Mouse (Mus musculus) adrenal gland, postnatal 36 days (tissue): ENCODE results near the gene Rassf1. TPM values are rescaled to one million over a fixed set of nuclear protein-coding genes. Genes with fewer than 3 reads are reported as not detected.

Experiments used
- DNase-seq, 2 experiments: peaks; one replicate each; pipeline ENCODE4 v3.0.0; 2021; ENCODE audit warnings: mixed read lengths in 1 of 2
- total RNA-seq, 2 experiments: library from RNA; stranded (reverse); gene quantifications; 2 replicates each; pipeline ENCODE4 v1.2.3; 2021

Gene Rassf1
- total RNA-seq, 2 experiments from 2014 or later: 20.4 to 21.6 TPM

DNA sequence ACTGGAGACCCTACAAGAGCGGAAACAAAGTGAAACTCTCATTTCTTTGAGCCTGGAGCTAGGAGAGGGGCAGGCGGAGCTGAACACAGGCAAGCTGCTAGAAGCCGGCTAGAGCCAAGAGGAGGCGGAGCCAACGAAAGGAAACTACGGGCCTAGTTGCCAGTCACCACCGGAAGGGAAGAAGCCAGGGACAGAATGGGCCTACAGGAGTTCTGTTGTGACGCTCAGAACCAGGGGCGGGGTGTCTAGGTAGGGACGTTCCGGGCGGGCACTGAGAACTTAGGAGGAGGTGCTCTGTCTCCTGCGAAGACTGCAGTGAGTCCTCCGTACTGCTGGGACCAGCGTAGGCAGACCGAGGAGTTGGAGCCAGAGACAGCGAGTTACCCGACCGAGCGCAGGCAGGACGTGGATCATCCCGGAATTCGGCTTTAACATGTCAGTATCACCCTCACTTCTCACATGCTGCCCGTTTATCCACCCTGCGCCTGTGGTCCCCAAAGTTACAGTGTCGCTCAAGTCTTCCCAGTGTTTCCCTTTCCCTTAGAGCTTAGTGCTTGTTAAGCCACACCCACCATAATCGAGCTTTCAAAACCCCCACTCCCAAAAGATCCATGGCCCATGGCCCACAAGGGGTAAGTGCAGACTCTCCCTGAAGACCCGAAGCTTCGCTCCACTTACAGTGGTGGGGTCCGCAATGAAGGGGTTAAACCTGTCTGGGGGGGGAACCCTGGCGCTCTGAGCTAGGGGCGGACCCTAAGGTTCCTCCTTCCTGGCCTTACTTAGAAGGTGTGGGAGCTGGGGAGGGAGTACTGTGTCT is 29.4 kb downstream of the Rassf1 start, which contains the start of gene Hyal3:
Hyal3 (plus strand) TSS at position 318 of the 817 bp plus-strand sequence.
- peak; percentile 93 to 94 for DNase-seq

DNA sequence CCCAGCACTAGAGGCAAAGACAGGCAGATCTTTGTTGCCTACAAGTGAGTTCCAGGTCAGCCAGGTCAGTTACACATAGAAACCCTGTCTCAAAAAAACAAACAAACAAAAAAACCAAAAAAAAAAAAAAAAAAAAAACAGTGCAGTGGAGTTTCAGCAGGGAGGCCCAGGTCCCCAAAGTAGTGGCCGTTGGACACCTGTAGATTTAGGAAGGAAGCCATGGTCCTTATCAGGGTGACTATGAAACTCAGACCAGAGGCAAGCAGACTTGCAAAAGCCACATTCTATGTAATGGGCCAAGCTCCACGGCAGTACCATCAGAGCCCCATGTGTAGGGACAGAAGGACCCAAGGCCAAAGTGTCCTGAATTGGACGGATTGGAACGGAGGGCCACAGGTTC is 30.2 kb downstream of the Rassf1 start:
- no peak for DNase-seq

DNA sequence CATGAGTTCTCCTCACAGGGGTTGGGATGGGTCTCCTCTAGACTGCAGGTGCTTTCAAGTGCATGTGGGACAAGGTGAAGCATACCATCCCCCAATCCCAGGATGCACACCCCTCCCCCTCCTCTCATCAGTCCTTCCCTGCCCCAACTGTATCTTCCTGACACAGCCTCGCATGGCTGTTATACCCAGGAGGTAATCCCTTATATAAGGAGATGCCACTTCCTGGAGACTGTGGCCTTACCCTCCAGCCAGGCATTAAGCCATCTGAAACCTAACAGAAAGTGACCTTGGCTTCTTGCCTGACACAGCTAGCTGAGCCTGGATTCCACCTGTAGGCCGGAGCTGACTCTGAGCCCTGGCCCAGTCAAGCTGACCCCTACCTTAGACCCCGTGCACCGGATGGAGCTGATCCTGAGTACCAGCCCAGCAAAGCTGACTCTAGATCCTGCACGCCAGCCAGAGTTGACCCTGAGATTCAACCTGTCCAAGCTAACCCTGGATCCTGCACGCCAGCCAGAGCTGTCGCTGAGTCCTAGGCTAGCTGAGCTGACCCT is 31.2 kb downstream of the Rassf1 start:
- no peak for DNase-seq

DNA sequence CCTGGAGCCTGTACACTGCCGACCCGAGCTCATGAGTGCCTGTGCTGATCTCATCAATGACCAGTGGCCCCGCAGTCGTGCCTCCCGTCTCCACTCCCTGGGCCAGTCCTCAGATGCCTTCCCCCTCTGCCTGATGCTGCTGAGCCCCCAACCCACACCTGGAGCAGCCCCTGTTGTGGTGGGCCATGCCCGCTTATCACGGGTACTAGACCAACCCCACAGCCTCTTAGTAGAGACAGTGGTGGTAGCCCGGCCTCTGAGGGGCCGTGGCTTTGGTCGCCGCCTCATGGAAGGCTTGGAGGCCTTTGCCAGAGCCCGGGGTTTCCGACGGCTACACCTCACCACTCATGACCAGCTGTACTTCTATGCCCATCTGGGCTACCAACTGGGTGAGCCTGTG is 31.8 kb downstream of the Rassf1 start:
- DNase-seq: no peak

GRCm38 (mm10) chr9:107586504-107586903 is 35.1 kb downstream of the Rassf1 start:
- no peak for DNase-seq

- DNase-seq: peak; percentile 96 to 97
Observed at GRCm38 (mm10) chr9:107586974-107587832, 35.8 kb downstream of the Rassf1 start, which contains the start of gene Ifrd2. Gene Ifrd2, plus strand, starts transcription at chr9:107587642.

DNA sequence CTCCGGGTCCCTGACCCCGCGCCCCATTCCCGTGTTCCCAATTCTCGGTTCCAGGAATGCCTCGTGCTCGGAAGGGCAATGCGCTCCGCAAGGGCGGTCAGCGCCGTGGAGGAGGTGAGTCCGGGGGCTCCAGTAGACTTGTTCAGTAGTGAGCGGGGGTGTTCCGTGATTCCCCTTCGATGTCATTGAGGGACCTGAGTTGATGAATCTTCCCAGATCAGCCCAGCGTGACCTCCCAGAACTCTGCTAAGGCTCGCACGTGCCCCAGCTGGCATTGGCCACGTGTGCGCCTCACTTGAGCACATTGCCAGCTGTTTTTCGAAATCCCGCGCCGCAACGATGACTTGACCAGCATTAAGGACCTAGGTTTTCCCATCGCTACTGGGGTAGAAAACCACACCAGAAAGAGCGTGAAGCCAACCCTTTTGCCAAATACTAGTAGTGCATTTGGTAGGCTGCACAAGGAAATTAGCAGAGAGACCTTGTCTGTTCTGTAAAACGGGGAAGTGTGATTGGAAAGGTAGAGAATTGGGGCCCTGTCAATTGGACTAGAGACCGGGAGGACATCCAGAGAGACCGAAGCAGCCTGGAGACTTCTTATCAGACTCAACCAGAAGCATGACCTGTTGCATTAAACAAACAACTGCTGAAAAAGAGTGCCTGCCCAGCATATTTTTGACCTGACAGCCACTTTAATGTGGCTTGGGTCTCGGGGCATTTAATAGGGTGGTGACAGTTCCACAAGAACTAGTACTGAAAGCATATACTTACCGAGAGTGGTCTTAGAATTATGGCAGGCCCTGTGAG is 36.7 kb downstream of the Rassf1 start:
- peak; percentile 62 to 75 for DNase-seq

- no peak for DNase-seq
Observed at GRCm38 (mm10) chr9:107590058-107590772, 38.9 kb downstream of the Rassf1 start.

DNA sequence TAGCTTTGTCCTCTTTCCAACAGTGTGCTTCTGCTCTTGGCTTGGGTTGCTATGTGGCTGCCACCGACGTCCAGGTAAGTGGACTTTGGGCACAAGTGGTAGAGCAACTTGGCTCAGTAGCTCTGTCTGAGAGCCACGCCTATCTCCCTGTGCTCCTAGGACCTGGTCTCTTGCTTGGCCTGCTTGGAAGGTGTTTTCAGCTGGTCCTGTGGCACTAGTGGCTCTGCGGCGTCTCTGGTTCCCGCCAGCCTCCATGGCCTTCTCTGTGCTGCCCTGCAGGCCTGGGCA is 39.4 kb downstream of the Rassf1 start:
- no peak for DNase-seq

DNA sequence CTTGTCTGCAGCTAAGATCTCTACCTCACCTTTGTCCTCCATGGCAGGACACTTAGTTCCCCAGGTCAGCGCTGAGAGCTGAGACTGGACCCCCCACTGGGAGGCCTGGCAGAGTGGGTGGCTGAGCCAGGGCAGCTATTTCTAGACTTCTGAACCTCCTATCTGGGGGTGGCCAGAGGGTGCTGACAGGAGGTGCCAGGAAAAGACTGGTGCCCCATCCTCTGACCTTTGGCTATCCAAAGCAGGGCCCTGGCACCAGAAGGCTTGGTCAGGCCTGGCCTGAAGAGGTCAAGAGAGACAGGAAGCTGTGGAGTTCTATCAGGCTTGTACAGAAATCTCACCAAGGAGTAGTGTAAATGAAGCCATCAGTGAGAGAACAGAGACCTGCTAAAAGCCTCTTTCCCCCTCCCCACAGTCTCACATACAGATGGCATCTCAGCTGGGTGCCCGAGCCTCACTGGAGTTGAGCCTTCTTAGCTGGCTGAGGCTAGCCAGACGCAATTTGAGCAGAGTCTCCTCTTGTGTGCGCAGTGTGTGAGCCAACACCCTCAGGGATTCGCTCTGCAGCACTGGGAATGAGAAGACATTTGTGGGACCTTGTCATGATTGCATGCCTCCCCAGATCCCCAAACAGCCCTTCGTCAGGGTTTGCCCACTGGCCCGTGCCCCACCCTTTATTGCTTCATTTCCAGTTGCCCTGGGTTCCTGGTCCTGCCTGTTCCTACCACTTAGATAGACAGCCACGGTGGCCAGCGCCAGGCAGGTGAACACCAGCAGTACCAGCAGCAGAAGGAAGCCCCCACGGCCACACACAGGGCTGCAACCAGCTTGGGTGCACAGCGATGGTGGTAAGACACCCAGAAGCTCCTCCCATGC is 42.0 kb downstream of the Rassf1 start:
- DNase-seq: no peak

DNA sequence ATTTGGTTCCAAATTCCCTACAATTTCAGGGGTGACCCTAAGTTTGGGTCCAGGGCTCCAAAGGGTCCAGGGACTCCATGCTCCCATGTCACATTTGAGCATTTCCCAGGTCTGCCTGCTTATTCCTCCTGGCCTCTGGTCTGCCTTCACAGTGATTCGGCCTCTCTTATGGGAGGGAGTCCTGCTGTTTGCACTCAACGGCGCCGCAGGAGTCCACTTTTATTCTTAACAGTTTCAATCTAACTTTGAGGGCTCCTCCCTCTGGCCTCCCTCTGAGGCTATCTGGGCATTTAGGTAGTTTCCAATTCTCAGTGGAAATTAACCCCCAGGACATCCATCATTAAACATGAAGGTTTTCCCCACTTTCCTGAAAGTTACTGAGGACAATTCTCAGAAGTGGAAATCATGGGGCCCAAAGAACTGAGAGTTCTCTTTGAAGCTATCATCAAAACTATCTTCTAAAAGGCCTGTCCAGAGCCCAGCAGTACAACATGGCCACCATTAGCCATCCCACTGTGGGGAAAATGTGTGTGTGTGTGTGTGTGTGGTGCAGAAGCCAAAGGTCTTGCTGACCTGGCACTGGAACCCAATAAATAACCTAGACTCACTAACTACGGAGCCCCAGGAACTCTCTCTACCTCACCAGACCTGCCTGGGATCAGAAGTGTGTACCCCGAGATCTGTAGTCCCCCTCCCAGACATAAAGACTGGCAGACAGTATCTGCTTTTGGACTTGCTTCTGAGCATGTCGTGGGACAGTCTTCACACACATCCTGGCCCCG is 43.1 kb downstream of the Rassf1 start:
- no peak for DNase-seq

GRCm38 (mm10) chr9:107596619-107597569 is 45.5 kb downstream of the Rassf1 start:
- peak in 1 of 2 experiments; percentile 41 for DNase-seq

- DNase-seq: no peak
Observed at GRCm38 (mm10) chr9:107598385-107598784, 47.0 kb downstream of the Rassf1 start.

GRCm38 (mm10) chr9:107599433-107599832 is 48.1 kb downstream of the Rassf1 start:
- no peak for DNase-seq

DNA sequence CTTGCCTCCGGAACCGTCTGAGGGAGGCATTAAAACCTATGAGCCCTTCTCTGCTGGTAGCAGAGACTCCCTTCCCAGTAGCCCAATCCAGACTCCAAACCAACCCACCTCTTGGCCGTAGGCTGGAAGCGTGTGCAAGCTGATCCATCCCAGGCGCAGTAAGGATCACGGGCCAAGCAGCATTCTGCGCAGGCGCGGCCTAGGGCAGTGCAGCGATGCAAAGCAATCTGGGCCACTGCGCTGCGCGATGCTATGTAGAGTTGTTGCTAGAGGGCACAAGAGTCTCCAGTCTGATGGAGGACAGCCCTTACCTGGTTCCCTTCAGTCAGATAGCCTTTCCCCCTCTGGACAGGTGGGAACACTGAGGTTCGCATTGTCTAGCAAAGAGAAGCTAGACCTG is 48.5 kb downstream of the Rassf1 start:
- DNase-seq: no peak

DNA sequence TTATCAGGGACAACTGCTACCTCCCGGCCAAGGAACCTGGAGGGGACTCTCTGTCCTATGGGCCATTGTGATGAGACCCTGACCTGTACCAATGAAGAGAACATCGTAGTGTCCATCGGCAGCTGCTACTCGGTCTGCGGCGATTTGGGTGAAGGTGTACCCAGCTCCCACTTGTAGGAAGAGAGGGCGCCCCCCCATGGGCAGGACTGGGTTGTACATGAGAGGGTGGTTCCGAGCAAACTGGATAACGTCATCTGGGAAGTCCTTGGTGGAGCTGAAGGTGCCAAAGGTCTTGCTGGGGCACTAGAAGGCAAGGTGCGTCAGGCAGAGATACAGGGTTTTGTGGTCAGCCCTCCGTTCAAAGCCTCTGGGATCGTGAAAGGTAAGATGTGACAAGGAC is 49.4 kb downstream of the Rassf1 start:
- no peak for DNase-seq

DNA sequence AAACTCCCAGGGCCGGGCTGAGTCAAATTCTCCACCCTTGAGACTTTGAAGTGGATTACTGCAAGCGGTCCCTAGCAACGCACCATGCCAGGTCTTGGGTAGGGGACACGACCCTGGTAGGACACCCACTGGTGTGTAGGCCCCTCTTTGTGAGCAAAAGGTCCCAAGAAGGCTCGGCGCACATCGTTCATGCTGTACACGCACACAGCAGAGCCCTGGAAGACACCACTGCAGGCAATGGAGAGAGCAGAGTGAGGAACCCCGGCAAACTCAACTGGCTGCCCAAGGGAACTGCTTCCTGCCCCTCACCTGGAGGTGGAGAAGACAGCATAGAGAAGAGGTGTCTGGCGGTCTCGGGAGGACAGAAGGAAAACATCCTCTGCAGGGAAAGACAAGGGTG is 49.9 kb downstream of the Rassf1 start:
- DNase-seq: no peak

DNA sequence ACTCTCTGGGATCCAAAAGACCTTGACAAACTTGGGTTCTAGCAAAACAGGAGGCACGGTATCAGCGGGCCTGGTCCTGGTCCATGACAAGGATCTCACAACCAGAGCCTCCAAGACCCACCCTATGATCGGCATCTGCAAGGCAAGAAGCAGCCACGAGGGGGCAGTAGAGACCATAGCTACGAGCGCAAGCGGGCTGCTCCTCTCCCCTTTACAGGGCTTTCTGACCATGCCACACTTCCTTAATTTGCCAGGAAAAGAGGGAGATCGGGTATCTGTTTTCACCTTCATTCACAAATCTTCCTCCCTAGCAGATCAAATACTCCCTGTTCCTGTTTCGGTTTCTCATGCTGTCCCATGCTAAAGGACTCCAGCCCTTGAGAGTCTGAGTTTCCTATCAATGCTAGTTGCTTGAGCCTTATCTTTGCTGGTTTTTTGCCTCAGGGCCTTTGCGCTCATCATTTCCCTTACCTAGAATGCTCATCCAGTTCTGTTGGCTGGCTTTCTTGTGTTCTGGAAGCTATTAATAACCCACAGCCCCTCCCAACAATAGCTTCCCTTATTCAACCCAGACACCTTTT is 50.8 kb downstream of the Rassf1 start:
- DNase-seq: peak; percentile 93 to 94
